Mouse (Mus musculus): ENCODE data around the gene Cactin.

GRCm38 (mm10) chr10:81289278-81289677 lies 31.6 kb upstream of the Cactin start:
- TF ChIP-seq CTCF (IDR thresholded peaks at IDR 0.05; ENCODE audit: extremely low read depth, insufficient read length, insufficient replicate concordance, low read depth, low read length) (peak; percentile 88), POLR2A (IDR thresholded peaks at IDR 0.05; ENCODE audit: low read depth, low read length) (no peak)
